Comparison of ENCODE assay signal across 8 mouse cellular contexts in genomic region chrX:53341531-53341930, GRCm38 (mm10). TPM values are rescaled to one million over a fixed set of nuclear protein-coding genes. Genes with fewer than 3 reads are reported as not detected.
DNase-seq lines count a peak whose midpoint lies in the region; ATAC-seq and TF ChIP-seq lines count a peak whose summit lies in the region.

No protein-coding gene starts in this region.

- no peak overlapping the region for H3K27ac ChIP-seq in lung, postnatal 0 days (ENCODE audit: low read length)
- no peak overlapping the region for H3K27ac ChIP-seq in spleen, adult 2 months (ENCODE audit: insufficient read depth, low read length)

- H3K4me1 ChIP-seq in lung, postnatal 0 days (ENCODE audit: insufficient read depth, low read depth, low read length), result no peaks in the 10 kb centered on the region
- no peaks in the 10 kb centered on the region for H3K4me1 ChIP-seq in spleen, adult 2 months (ENCODE audit: control insufficient read depth, insufficient read depth, insufficient read length)

- no peaks in the 10 kb centered on the region for H3K27me3 ChIP-seq in lung, postnatal 0 days (replicated peaks; ENCODE audit: insufficient read depth, low read length)
- no peaks in the 10 kb centered on the region for H3K27me3 ChIP-seq in spleen, adult 2 months (ENCODE audit: control insufficient read depth, insufficient read depth, low read length)

- no peak for TF ChIP-seq POLR2A in spleen, adult 2 months (IDR thresholded peaks at IDR 0.05; ENCODE audit: low read depth, low read length)

- DNase-seq in cerebellum, adult 11 months, result peak; percentile 15
- DNase-seq in ovary, postnatal 10 days (ENCODE audit: low spot score), result peak; percentile 23
- DNase-seq in ovary, adult 18-20 months (ENCODE audit: low spot score), result no peak
- peak; percentile 34 to 53 for DNase-seq in cerebellum, postnatal 36 days
- DNase-seq in lung, postnatal 0 days (ENCODE audit: low spot score), result peak; percentile 30
- peak in 1 of 2 experiments; percentile 54 for DNase-seq in spleen, adult 2 months (ENCODE audit: low read depth in 1 of 2, low spot score in 2 of 2)

- no peaks in the 10 kb centered on the region for H3K36me3 ChIP-seq in lung, postnatal 0 days (ENCODE audit: insufficient read depth, low read length)
- H3K36me3 ChIP-seq in spleen, adult 2 months (ENCODE audit: control insufficient read depth, insufficient read depth, low read length), result no peaks in the 10 kb centered on the region

- H3K4me2 ChIP-seq in lung, postnatal 0 days (replicated peaks; ENCODE audit: low read depth, low read length), result no peak overlapping the region

- no peaks in the 10 kb centered on the region for H3K9me3 ChIP-seq in lung, postnatal 0 days (ENCODE audit: low read length)

- ATAC-seq in cerebellum, adult (ENCODE audit: insufficient number of reproducible peaks, low FRiP score, low TSS enrichment), result no peak
- peak; percentile 42 to 62; a peak in 3 of 4 replicates for ATAC-seq in hematopoietic stem cell, adult 5-6 weeks (replicated peaks in 1 of 2; ENCODE audit: insufficient read depth in 1 of 2, low FRiP score in 2 of 2, low TSS enrichment in 1 of 2, low read depth in 1 of 2, poor library complexity in 2 of 2, severe bottlenecking in 2 of 2)
- no peak for ATAC-seq in lung, postnatal 0 days

- peak; percentile 78 for TF ChIP-seq CTCF in lung, postnatal 0 days (IDR thresholded peaks at IDR 0.05)
- TF ChIP-seq CTCF in spleen, adult 2 months (IDR thresholded peaks at IDR 0.05; ENCODE audit: extremely low read depth, insufficient read depth, insufficient read length, insufficient replicate concordance), result peak; percentile 35; the same call in 1 of the 2 replicates

- H3K9ac ChIP-seq in lung, postnatal 0 days (replicated peaks; ENCODE audit: low read depth), result no peak overlapping the region

- no peak overlapping the region for H3K4me3 ChIP-seq in lung, postnatal 0 days (ENCODE audit: low read depth, low read length)
- no peak overlapping the region for H3K4me3 ChIP-seq in spleen, adult 2 months (ENCODE audit: extremely low read depth, insufficient read depth, insufficient read length)

- no peak for TF ChIP-seq EP300 in lung, postnatal 0 days (IDR thresholded peaks at IDR 0.05)

- whole genome bisulfite sequencing in lung, postnatal 0 days, result 73% methylated on average over 2 of the region's 2 CpGs
- WGBS in spleen, adult 2 months, result 63% methylated on average over 2 of the region's 2 CpGs

RNA-seq across cellular contexts. Expression of gene Mospd1, which starts 28.8 kb away (rescaled TPM):
- 21.0 and 23.7 TPM in 2 replicates for total RNA-seq in hematopoietic stem cell, adult 5-6 weeks (2017)
- polyA plus RNA-seq in lung, postnatal 0 days (2015; fragmentation: Nextera tagmentation; extraction: Ambion mirVana), result 35.8 and 38.8 TPM in 2 replicates
- 0.31 and 0.70 TPM in 2 replicates for polyA plus RNA-seq in spleen, adult 2 months (2012; rRNA removed)

Comparison
In these comparisons a context has a peak if more than half of its experiments do, and no peak if none do; other contexts are left out.
1. ATAC-seq: peak in hematopoietic stem cell, adult 5-6 weeks (2 of 2); none in cerebellum, adult (single experiment) and lung, postnatal 0 days (single experiment).
2. RNA of gene Mospd1, which starts 28.8 kb away (polyA plus RNA-seq): 35.8 to 38.8 TPM in lung, postnatal 0 days; 0.31 to 0.70 TPM in spleen, adult 2 months; every median in the first group is over 10 times any median in the second.